Mouse (Mus musculus) CD4-positive, CD25-positive, alpha-beta regulatory T cell, adult 4 months (primary cell): Measurements from ENCODE around the gene Ccdc28b. TPM values are rescaled to one million over a fixed set of nuclear protein-coding genes. Genes with fewer than 3 reads are reported as not detected.

Experiments
- ATAC-seq: one replicate; pipeline ENCODE4 v1.8.0; 2017
- polyA plus RNA-seq, 2 experiments: library from polyadenylated mRNA; unstranded; fragments of 100-300 nt; shearing (Covaris generic); gene quantifications; one replicate each; pipeline ENCODE4 v1.2.1; 2017

Ccdc28b gene
- polyA plus RNA-seq, 2 experiments from 2014 or later: 28.6 to 39.5 TPM

GRCm38 (mm10) chr4:129622803-129623535, 778 bp downstream of the Ccdc28b start:
- no peak for ATAC-seq

GRCm38 (mm10) chr4:129622120-129622802, 1.5 kb downstream of the Ccdc28b start:
- ATAC-seq: no peak

DNA sequence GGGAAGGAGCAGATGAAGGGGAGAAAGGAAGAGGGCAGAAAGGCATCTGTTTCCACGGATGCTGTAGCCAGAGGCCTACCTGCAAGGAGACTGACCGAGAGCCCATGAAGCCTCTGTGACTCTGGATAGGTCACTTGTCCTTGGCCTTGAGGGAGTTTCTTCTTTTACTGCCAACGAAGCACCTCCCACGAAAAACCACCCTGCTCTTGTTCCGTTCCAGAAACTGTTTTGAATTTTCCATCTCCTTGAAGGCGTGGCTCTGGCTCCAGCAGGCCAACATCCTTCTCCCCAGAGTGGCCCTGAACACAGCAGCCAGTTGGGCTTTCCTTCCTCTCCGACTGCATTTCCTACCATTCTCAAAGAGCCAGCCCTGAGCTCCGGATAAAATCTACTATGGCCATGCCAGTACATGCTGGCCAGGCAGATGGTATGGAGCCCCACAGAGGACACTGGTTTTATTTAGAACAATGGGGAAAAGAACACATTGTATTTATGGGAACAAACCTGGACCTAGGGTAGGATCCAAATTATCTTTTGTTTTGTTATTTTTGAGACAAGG, 2.4 kb downstream of the Ccdc28b start:
- ATAC-seq: no peak

DNA sequence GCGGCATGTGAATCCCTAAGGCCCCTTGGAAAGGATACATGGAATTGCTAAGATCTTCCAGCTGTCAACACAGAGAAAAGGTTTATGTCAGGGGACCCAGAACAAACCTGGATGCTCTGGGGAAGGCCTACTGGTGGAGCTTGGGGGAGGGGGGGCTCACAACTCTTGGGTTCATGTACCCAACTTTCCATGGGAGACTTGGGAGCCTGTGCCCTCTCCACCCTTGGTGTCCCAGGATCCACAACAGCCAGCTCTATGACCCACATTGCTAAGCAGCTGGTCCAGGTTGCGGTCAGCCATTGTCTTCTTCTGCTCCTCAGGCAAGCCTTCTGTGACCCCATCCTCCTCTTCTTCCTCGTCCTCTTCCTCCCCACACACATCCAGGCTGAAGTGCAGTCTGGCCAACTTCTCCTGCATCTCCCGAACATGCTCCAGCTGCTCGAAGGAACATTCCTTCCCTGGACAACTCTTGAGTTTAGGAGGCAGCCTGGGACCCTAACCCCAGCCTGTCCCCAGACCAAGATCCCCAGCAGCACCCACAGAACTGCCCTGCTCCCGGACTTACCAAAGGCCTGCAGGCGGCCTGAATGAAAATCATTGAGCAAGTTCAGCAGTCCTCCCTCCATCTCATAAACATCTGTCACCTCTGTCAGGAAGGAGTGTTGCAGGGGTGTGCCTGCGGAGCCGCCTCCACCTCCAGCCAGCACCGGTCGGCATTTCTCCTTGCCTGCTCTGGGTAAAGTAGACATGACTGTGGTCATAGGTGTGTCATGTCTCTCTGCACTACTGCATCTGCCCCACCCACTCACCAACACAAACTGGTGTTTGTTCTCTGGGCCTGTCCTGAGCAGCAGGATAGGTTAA, 3.1 kb downstream of the Ccdc28b start:
- ATAC-seq: no peak

DNA sequence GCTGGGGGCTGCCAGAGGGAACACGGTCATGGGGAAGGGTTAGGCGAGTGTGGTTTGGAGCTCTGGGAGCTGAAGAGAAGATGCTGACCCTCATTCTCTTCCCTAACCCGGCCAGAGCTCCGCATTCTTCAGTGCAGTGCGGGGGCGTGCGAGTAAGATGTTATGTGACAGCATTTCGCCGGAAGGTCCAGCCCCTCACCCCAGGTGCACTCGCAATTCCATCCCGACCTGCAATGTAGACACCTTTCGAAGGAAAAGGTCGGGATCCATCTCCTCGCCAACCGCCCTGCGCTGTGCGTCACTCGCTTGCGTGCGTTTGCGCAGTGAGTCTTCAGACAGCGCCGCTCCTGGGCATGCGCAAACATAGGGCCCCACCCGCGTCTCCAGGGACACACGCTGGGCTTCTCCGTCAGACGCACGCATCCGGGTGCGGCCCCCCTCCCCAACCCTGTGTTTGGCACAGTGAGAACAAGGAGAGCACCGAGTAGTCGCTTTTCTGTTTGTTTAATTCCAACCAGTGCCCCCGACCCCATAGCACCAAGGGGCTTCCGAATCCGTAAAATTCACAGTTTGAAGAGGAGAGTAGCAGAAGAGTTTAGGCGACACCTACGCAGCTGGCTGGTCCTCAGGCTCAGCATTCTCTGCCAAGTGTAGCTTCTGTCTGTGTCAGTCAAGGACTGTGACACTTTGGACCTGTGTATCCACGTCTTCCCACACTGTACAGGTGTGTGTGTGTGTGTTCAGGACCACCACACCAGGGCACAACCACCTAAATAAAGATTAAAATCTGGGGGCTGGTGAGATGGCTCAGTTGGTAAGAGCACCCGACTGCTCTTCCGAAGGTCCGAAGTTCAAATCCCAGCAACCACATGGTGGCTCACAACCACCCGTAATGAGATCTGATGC, 4.7 kb downstream of the Ccdc28b start, which contains the start of gene Iqcc:
Gene Iqcc (minus strand): TSS at position 314 of the 906 bp plus-strand sequence.
- ATAC-seq: peak; percentile 89

- ATAC-seq: no peak
Observed at GRCm38 (mm10) chr4:129618031-129618430, 5.7 kb downstream of the Ccdc28b start.

GRCm38 (mm10) chr4:129617121-129617641, 6.6 kb downstream of the Ccdc28b start:
- ATAC-seq: no peak

- ATAC-seq: no peak
Observed at GRCm38 (mm10) chr4:129616631-129617030, 7.1 kb downstream of the Ccdc28b start.

- ATAC-seq: no peak
Observed at GRCm38 (mm10) chr4:129615801-129616290, 7.9 kb downstream of the Ccdc28b start.

DNA sequence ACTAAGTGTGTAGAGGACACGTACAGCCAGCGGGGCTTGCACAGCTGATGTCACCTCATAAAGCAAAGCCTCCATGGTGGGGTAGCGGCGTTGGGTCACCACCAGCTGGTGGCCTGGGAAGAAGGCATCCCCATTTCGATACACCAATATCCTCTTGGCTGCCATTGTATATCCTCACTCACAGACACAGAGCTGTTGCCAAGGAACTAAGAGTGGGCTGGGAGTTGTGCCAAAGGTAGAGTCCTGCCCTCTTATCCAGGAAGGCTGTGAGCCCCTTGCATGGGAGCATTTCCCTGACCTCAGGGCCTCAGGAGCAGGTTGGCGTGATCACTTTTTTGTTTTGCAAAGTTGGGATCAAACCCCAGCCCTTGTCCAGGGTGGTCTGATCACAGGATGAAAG, 9.7 kb downstream of the Ccdc28b start, which contains the start of gene Dcdc2b:
Gene Dcdc2b (minus strand): TSS at position 165 of the 400 bp plus-strand sequence.
- ATAC-seq: no peak

DNA sequence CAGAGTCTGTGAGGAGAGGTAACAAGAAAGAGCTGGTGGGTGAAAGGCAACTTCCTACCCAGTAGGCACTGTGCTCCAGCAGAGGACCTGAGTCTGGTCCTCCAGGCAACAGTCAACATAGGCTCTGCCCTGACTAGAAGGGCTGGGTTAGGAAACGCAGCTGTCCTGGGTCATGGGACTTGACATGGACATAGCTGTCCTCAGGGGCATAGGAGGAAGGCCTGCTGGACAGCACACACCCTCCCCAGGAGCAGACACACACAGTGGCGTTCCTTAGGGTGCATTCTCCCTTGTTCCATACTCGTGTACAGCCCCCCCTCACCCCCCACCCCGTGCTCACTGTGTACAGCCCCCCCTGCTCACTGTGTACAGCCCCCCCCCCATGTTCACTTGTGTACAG, 13.3 kb downstream of the Ccdc28b start:
- no peak for ATAC-seq

GRCm38 (mm10) chr4:129610026-129610425, 13.7 kb downstream of the Ccdc28b start:
- peak; percentile 48 for ATAC-seq

GRCm38 (mm10) chr4:129609139-129609631, 14.6 kb downstream of the Ccdc28b start:
- no peak for ATAC-seq

- peak; percentile 93 for ATAC-seq
Observed at GRCm38 (mm10) chr4:129608426-129609025, 15.2 kb downstream of the Ccdc28b start.

GRCm38 (mm10) chr4:129600233-129601158, 23.3 kb downstream of the Ccdc28b start, which contains the start of the genes Eif3i and Tmem234:
Eif3i (minus strand) TSS chr4:129600648.
Tmem234 (plus strand) TSS chr4:129600668.
- peak; percentile 100 for ATAC-seq

DNA sequence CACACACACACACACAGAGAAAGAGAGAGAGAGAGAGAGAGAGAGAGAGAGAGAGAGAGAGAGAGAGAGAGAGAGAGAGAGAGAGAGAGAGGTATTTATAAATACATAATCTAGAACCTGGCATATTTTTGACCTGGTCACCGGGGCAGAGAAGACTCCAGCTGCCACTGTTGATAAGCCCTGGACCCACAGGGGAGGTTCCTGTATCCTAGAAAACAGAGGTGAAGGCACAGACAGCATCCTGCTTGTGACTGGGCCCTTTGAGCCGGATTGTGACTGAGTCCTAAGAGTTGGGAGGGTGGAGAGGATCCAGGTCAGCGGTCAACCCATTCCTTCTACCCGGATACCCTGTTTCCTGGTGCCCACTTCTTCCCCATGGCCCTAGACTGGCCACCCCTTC, 34.9 kb downstream of the Ccdc28b start:
- ATAC-seq: no peak

DNA sequence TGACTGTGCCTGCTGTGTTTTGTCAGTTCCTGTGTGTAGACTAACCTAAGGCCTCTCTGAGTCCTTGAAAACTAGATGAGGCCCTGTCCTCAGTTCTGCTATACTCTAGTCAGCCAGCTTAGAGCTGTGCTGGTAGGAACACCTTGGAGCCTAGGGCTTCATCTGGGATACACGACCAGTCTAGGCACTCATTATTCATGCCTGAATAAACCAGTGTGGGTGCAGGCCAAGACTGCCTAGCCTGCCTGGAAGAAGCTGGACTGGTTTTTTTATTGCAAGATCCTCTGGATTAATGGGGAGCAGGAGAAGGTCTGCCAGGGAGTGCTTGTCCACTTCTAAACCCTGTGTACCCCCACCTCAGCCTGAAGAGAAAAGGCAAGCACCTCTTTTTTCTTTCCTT, 36.8 kb downstream of the Ccdc28b start:
- ATAC-seq: no peak

DNA sequence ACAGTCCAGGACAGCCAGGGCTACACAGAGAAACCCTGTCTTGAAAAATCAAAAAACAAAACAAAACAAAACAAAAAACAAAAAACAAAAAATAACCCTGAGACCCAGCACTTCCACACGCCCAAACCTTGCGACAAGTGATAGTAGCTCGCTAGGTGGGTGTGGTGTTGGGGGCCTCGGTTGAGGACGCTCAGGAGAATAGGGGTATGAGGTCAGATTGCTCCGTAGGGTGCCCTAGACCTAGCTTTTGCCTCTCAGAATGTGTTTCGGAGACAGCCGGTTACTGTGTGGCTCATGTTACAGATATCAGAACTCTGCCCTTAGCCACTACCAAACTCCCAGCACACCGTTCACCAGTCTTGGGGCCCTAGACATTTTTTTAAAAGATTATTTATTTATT, 38.0 kb downstream of the Ccdc28b start:
- no peak for ATAC-seq
